Mouse (Mus musculus): ENCODE results near the gene Gpc5. TPM values are rescaled to one million over a fixed set of nuclear protein-coding genes. Genes with fewer than 3 reads are reported as not detected.
A peak's percentile ranks its signal among the peaks of the same experiment; 100 is the strongest.

The Gpc5 gene
- polyA plus RNA-seq, 1 experiment from 2014 or later, result 10.4 TPM

- Histone ChIP-seq H3K4me2 (ENCODE audit: low read length) (no peak overlapping the region), H3K9me3 (replicated peaks; ENCODE audit: control insufficient read depth, low read length, poor library complexity, severe bottlenecking) (no peaks in the 10 kb centered on the region), H3K27ac (ENCODE audit: low read length) (no peak overlapping the region), H3K27me3 (ENCODE audit: control insufficient read depth, insufficient read depth, low read depth, low read length) (no peaks in the 10 kb centered on the region), H3K9ac (ENCODE audit: low read depth, low read length) (no peak overlapping the region), H3K36me3 (ENCODE audit: control insufficient read depth, insufficient read depth, low read length) (no peaks in the 10 kb centered on the region), H3K4me1 (ENCODE audit: control insufficient read depth, insufficient read depth, low read length) (no peaks in the 10 kb centered on the region), H3K4me3 (ENCODE audit: low read depth, low read length) (no peak overlapping the region)
- 86% methylated on average over 5 of the region's 5 CpGs for WGBS
- no peak for ATAC-seq
Measured at GRCm38 (mm10) chr14:115760241-115760640, 668.2 kb downstream of the Gpc5 start.

DNA sequence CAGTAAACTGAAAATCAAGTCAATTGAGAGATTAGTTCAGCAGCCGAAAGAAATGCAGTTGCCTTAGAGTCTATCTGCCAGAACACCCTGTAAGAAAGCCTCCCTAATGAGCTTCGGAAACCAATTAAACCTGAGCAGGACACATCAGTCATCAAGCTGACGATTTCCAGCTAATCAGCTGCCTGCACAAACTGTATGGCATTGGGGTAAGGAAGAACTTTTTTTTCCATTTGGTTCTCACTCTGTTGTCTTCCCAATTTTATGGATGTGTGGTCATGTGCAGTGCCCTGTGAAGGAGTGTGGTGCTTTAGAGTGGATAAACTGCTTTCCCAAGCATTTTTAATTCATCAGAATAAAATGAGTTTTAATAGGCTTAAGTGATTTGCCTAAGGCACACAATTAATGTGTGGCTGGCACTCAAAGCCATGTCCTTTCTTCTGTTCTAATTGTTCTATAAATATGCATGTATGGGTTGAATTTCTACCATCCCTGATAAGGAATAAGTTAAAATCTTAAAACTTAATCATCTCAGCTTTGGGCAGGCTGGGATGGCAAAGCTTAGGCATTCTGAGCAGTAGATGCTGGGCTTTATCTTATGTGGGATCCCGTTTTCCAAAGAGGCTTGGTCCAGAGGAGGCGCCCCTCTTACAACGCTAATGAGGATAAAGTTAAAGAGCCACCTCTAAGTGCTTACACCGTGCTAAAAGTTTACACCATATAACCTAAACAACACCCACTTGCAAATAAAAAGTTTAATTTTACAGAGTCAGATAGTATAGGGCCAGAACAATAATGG, 687.6 kb downstream of the Gpc5 start:
- ATAC-seq, result peak; percentile 86

GRCm38 (mm10) chr14:115804751-115805150, 712.7 kb downstream of the Gpc5 start:
- Histone ChIP-seq H3K4me3 (ENCODE audit: low read depth, low read length) (no peak overlapping the region), H3K36me3 (ENCODE audit: control insufficient read depth, insufficient read depth, low read length) (no peaks in the 10 kb centered on the region), H3K27me3 (ENCODE audit: control insufficient read depth, insufficient read depth, low read depth, low read length) (no peaks in the 10 kb centered on the region), H3K4me2 (ENCODE audit: low read length) (no peak overlapping the region), H3K27ac (ENCODE audit: low read length) (no peak overlapping the region), H3K4me1 (ENCODE audit: control insufficient read depth, insufficient read depth, low read length) (no peaks in the 10 kb centered on the region), H3K9me3 (replicated peaks; ENCODE audit: control insufficient read depth, low read length, poor library complexity, severe bottlenecking) (no peaks in the 10 kb centered on the region), H3K9ac (ENCODE audit: low read depth, low read length) (no peak overlapping the region)
- ATAC-seq, result no peak
- 20% methylated on average over 2 of the region's 2 CpGs for WGBS

More for the DNA sequence above, 687.6 kb downstream of the Gpc5 start:
- WGBS, result 25% methylated on average over 7 of the region's 7 CpGs
- H3K9me3 ChIP-seq (replicated peaks; ENCODE audit: control insufficient read depth, low read length, poor library complexity, severe bottlenecking), result no peaks in the 10 kb centered on the region
- no peak overlapping the region for H3K9ac ChIP-seq (ENCODE audit: low read depth, low read length)
- no peak overlapping the region for H3K4me2 ChIP-seq (ENCODE audit: low read length)
- no peak overlapping the region for H3K27ac ChIP-seq (ENCODE audit: low read length)
- H3K36me3 ChIP-seq (ENCODE audit: control insufficient read depth, insufficient read depth, low read length), result no peaks in the 10 kb centered on the region
- H3K27me3 ChIP-seq (ENCODE audit: control insufficient read depth, insufficient read depth, low read depth, low read length), result no peaks in the 10 kb centered on the region
- no peak overlapping the region for H3K4me3 ChIP-seq (ENCODE audit: low read depth, low read length)
- H3K4me1 ChIP-seq (ENCODE audit: control insufficient read depth, insufficient read depth, low read length), result no peaks in the 10 kb centered on the region

GRCm38 (mm10) chr14:115819021-115819420, 727.0 kb downstream of the Gpc5 start:
- Histone ChIP-seq H3K27ac (ENCODE audit: low read length) (no peak overlapping the region), H3K4me3 (ENCODE audit: low read depth, low read length) (no peak overlapping the region), H3K4me1 (ENCODE audit: control insufficient read depth, insufficient read depth, low read length) (peaks cover 4% of the 10 kb centered on the region), H3K9ac (ENCODE audit: low read depth, low read length) (no peak overlapping the region), H3K36me3 (ENCODE audit: control insufficient read depth, insufficient read depth, low read length) (no peaks in the 10 kb centered on the region), H3K4me2 (ENCODE audit: low read length) (no peak overlapping the region), H3K27me3 (ENCODE audit: control insufficient read depth, insufficient read depth, low read depth, low read length) (no peaks in the 10 kb centered on the region), H3K9me3 (replicated peaks; ENCODE audit: control insufficient read depth, low read length, poor library complexity, severe bottlenecking) (no peaks in the 10 kb centered on the region)
- 16% methylated on average over 1 of the region's 1 CpGs for WGBS
- ATAC-seq, result no peak

GRCm38 (mm10) chr14:115821657-115822056, 729.6 kb downstream of the Gpc5 start:
- H3K36me3 ChIP-seq (ENCODE audit: control insufficient read depth, insufficient read depth, low read length), result no peaks in the 10 kb centered on the region
- H3K4me3 ChIP-seq (ENCODE audit: low read depth, low read length), result no peak overlapping the region
- H3K9ac ChIP-seq (ENCODE audit: low read depth, low read length), result no peak overlapping the region
- no peaks in the 10 kb centered on the region for H3K27me3 ChIP-seq (ENCODE audit: control insufficient read depth, insufficient read depth, low read depth, low read length)
- H3K4me1 ChIP-seq (ENCODE audit: control insufficient read depth, insufficient read depth, low read length), result peaks cover 4% of the 10 kb centered on the region
- no peaks in the 10 kb centered on the region for H3K9me3 ChIP-seq (replicated peaks; ENCODE audit: control insufficient read depth, low read length, poor library complexity, severe bottlenecking)
- ATAC-seq, result peak; percentile 78
- no peak overlapping the region for H3K4me2 ChIP-seq (ENCODE audit: low read length)
- WGBS, result 43% methylated on average over 7 of the region's 7 CpGs
- no peak overlapping the region for H3K27ac ChIP-seq (ENCODE audit: low read length)

- 81% methylated on average over 5 of the region's 5 CpGs for WGBS
- ATAC-seq, result no peak
Measured at GRCm38 (mm10) chr14:115830485-115830884, 738.5 kb downstream of the Gpc5 start.

GRCm38 (mm10) chr14:115831219-115831755, 739.3 kb downstream of the Gpc5 start:
- WGBS, result 1% methylated on average over 7 of the region's 7 CpGs
- H3K4me3 ChIP-seq (ENCODE audit: low read depth, low read length), result no peak overlapping the region
- H3K27ac ChIP-seq (ENCODE audit: low read length), result no peak overlapping the region
- H3K27me3 ChIP-seq (ENCODE audit: control insufficient read depth, insufficient read depth, low read depth, low read length), result no peaks in the 10 kb centered on the region
- ATAC-seq, result peak; percentile 72; the same call in 1 of the 2 replicates
- H3K4me2 ChIP-seq (ENCODE audit: low read length), result no peak overlapping the region
- H3K4me1 ChIP-seq (ENCODE audit: control insufficient read depth, insufficient read depth, low read length), result no peaks in the 10 kb centered on the region
- no peaks in the 10 kb centered on the region for H3K9me3 ChIP-seq (replicated peaks; ENCODE audit: control insufficient read depth, low read length, poor library complexity, severe bottlenecking)
- H3K36me3 ChIP-seq (ENCODE audit: control insufficient read depth, insufficient read depth, low read length), result no peaks in the 10 kb centered on the region
- H3K9ac ChIP-seq (ENCODE audit: low read depth, low read length), result no peak overlapping the region

More at GRCm38 (mm10) chr14:115830485-115830884, 738.5 kb downstream of the Gpc5 start:
- H3K9me3 ChIP-seq (replicated peaks; ENCODE audit: control insufficient read depth, low read length, poor library complexity, severe bottlenecking), result no peaks in the 10 kb centered on the region
- H3K9ac ChIP-seq (ENCODE audit: low read depth, low read length), result no peak overlapping the region
- H3K27ac ChIP-seq (ENCODE audit: low read length), result no peak overlapping the region
- no peaks in the 10 kb centered on the region for H3K4me1 ChIP-seq (ENCODE audit: control insufficient read depth, insufficient read depth, low read length)
- no peak overlapping the region for H3K4me3 ChIP-seq (ENCODE audit: low read depth, low read length)
- H3K4me2 ChIP-seq (ENCODE audit: low read length), result no peak overlapping the region
- H3K27me3 ChIP-seq (ENCODE audit: control insufficient read depth, insufficient read depth, low read depth, low read length), result no peaks in the 10 kb centered on the region
- H3K36me3 ChIP-seq (ENCODE audit: control insufficient read depth, insufficient read depth, low read length), result no peaks in the 10 kb centered on the region

GRCm38 (mm10) chr14:115831854-115832625, 740.0 kb downstream of the Gpc5 start:
- 82% methylated on average over 10 of the region's 10 CpGs for WGBS

DNA sequence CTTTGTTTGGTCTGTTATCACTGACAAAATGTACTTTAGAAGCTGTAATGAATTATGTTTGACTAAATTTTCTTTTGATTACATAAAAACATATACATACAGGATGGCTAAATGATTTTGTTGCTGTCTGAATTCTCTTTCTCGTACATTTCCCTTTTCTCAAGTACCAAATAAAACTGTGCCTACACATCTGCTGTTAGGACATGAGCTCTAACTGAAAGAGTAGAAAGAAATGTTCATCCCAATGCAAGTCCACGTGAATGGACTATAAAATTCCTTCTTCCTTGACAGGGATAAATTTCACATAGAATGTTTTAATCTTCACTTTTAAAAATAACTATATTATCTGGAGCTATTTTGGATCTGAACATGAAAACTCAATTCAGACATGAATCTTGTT, 751.8 kb downstream of the Gpc5 start:
- Histone ChIP-seq H3K4me2 (ENCODE audit: low read length) (no peak overlapping the region), H3K4me3 (ENCODE audit: low read depth, low read length) (no peak overlapping the region), H3K36me3 (ENCODE audit: control insufficient read depth, insufficient read depth, low read length) (no peaks in the 10 kb centered on the region), H3K27me3 (ENCODE audit: control insufficient read depth, insufficient read depth, low read depth, low read length) (no peaks in the 10 kb centered on the region), H3K27ac (ENCODE audit: low read length) (no peak overlapping the region), H3K4me1 (ENCODE audit: control insufficient read depth, insufficient read depth, low read length) (no peaks in the 10 kb centered on the region), H3K9ac (ENCODE audit: low read depth, low read length) (no peak overlapping the region), H3K9me3 (replicated peaks; ENCODE audit: control insufficient read depth, low read length, poor library complexity, severe bottlenecking) (no peaks in the 10 kb centered on the region)
- 82% methylated on average over 2 of the region's 2 CpGs for whole genome bisulfite sequencing
- no peak for ATAC-seq

More at GRCm38 (mm10) chr14:115831854-115832625, 740.0 kb downstream of the Gpc5 start:
- no peak overlapping the region for H3K4me2 ChIP-seq (ENCODE audit: low read length)
- no peaks in the 10 kb centered on the region for H3K4me1 ChIP-seq (ENCODE audit: control insufficient read depth, insufficient read depth, low read length)
- H3K9me3 ChIP-seq (replicated peaks; ENCODE audit: control insufficient read depth, low read length, poor library complexity, severe bottlenecking), result no peaks in the 10 kb centered on the region
- H3K4me3 ChIP-seq (ENCODE audit: low read depth, low read length), result no peak overlapping the region
- no peak overlapping the region for H3K27ac ChIP-seq (ENCODE audit: low read length)
- 0 out of 2 replicates have a peak, but pooled peaks have one; percentile 25 for ATAC-seq
- H3K36me3 ChIP-seq (ENCODE audit: control insufficient read depth, insufficient read depth, low read length), result no peaks in the 10 kb centered on the region
- no peak overlapping the region for H3K9ac ChIP-seq (ENCODE audit: low read depth, low read length)
- H3K27me3 ChIP-seq (ENCODE audit: control insufficient read depth, insufficient read depth, low read depth, low read length), result no peaks in the 10 kb centered on the region
